Mouse (Mus musculus): ENCODE results near the gene Wnt8b.

- TF ChIP-seq CTCF (IDR thresholded peaks at IDR 0.05; ENCODE audit: low read depth) = no peak
- TF ChIP-seq EP300 (IDR thresholded peaks at IDR 0.05; ENCODE audit: low read depth) = no peak
Observed at GRCm38 (mm10) chr19:44447927-44448326, 45.3 kb upstream of the Wnt8b start.

All from liver, embryonic 14.5 days (tissue).